Mouse (Mus musculus) Patski (cell line): ENCODE measurements around the gene Rai2. TPM values are rescaled to one million over a fixed set of nuclear protein-coding genes. Genes with fewer than 3 reads are reported as not detected.
"Not testable (repeated sequence)": the region's sequence is repeated elsewhere in the genome, so short reads cannot be mapped to it uniquely, and the experiment has no call there.

Source experiments
- ATAC-seq: fragments of 100-300 bp; one replicate; pipeline ENCODE4 v1.8.0; 2021
- CTCF ChIA-PET: fragments of 350-600 bp; sonication (Branson Sonifier 250); formaldehyde crosslinking; loops from one replicate; lab custom pipeline; 2022; ENCODE audit warnings: inconsistent platforms; lab: Charles Lee
- POLR2A ChIA-PET: fragments of 350-600 bp; sonication (Branson Sonifier 250); formaldehyde crosslinking; loops from one replicate; lab custom pipeline; 2022; ENCODE audit warnings: antibody characterized with exemption, inconsistent platforms; lab: Charles Lee
- DNase-seq: peaks from one replicate; pipeline ENCODE4 v3.0.0-alpha.2; 2011; ENCODE audit warnings: low read depth, low spot score
- H3K27me3 ChIP-seq: fragments of 371-371 bp; one replicate; pipeline ENCODE4 v1.5.1; 2021
- CTCF ChIP-seq: fragments of 100-300 bp; IDR thresholded peaks from one replicate; pipeline ENCODE4 v1.5.1; 2021
- in situ Hi-C: fragments of 300-500 bp; cut with MboI; formaldehyde crosslinking; loops from 3 replicates; pipeline ENCODE4 v1.11.1; 2018; ENCODE audit warnings: low pct_unique_long_range_greater_than_20kb, mixed read lengths
- polyA plus RNA-seq: library from polyadenylated mRNA; unstranded; gene quantifications from one replicate; pipeline ENCODE4 v1.2.3, GENCODE M21; 2021

Gene Rai2
- polyA plus RNA-seq, 1 experiment from 2014 or later: not detected

DNA sequence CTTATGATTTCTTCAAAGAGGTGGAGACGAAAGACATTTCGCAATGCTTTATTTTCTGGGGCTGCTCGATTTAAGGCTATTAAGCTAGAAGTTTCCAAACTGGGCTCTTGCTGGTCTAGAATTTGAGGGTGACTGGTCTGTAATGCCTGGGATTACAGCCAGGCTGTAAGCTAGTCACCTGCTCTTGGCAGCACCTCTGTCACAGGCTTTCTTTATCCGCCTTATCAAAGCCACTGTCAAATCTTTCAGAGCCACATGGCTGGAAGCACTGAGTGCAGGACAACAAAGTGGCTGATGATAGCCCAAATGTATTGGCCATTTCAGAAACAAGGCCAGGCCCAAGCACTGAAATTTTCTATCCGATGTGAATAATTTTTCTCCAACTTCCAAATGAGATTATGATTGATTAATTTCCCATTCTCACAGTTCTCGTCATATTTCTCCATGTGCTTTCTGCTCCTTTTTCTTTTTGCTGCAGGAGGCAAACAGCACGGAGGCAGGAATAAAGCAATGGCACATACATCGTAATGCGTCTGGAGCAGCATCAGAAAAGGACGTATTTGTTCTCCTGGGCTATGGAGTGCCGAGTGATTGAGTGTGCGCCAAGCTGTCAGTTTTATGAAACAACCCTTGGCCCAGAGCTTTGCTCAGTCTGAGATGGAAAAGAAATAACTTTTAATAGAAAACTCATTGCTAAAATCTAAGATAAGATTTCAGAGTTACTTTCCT is 16.9 kb downstream of the Rai2 start:
- no peak for TF ChIP-seq CTCF
- no peak for DNase-seq
- in situ Hi-C loops: no loop called here
- ATAC-seq: no peak
- POLR2A ChIA-PET: no interaction called here
- peaks cover 37% of the 10 kb centered on the region for H3K27me3 ChIP-seq
- CTCF ChIA-PET: no interaction called here

DNA sequence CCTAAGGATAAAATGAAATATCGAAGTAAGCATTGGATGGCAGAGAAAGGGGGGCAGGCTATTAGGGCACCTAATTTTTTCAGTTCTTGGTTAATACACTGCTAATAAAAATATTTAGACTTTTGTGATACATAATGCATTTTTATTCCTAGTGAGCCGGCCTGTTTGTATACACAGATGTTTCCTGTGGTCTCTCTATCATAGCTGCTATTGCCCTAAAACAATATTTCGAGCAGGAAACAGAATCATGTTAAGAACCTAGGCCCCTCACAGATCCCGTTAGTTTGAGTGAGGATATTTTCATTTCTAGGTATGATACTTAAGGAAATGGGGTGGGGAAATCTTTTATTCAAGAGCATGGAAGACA is 17.4 kb downstream of the Rai2 start:
- in situ Hi-C loops: no loop called here
- H3K27me3 ChIP-seq: peaks cover 34% of the 10 kb centered on the region
- DNase-seq: no peak
- CTCF ChIA-PET: no interaction called here
- TF ChIP-seq CTCF: no peak
- POLR2A ChIA-PET: no interaction called here
- ATAC-seq: no peak

DNA sequence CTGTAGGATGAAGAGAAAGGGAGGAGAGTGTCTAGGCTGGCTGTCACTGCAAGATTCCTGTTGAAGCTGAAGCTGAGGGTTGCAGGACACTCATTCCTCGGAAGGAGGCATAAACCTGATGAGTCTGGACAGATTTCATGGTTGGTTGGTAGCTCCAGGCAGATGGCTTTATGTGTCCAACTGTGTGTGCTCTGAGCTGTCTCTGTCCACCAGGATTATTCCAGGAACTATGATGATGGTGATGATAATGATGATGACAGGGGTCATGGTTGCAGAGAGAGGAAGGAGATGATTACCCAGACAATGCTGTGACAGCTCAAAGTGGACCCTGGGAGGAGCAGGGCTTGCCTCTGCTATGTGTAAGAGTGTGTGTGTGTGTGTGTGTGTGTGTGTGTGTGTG is 22.5 kb downstream of the Rai2 start:
- ATAC-seq (no peak), DNase-seq (no peak)
- POLR2A ChIA-PET: no interaction called here
- TF ChIP-seq CTCF: no peak
- H3K27me3 ChIP-seq: peaks cover 45% of the 10 kb centered on the region
- CTCF ChIA-PET: no interaction called here
- in situ Hi-C loops: no loop called here

DNA sequence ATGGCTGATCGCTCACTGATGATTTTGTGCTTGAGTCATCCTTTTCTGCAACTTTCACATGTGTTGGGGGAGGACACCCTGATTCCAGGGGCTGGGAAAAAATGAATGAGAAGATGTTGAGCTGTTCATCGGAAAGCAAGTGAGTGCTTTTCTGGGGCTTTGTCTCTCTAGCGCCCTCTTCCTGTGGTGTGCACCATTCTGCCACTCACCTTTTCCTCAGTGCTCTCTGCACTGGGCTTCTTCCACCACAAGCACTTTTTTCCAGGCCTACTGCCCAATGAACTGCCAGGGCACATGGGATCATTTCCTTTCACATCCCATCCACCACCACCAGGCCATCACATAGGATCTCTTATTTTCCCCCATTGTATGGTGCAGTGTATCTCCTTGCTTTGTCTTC is 26.2 kb downstream of the Rai2 start:
- no peak for TF ChIP-seq CTCF
- no peak for DNase-seq
- in situ Hi-C loops: no loop called here
- no peak for ATAC-seq
- H3K27me3 ChIP-seq: peaks cover 47% of the 10 kb centered on the region
- ChIA-PET POLR2A (no interaction called here), CTCF (no interaction called here)

DNA sequence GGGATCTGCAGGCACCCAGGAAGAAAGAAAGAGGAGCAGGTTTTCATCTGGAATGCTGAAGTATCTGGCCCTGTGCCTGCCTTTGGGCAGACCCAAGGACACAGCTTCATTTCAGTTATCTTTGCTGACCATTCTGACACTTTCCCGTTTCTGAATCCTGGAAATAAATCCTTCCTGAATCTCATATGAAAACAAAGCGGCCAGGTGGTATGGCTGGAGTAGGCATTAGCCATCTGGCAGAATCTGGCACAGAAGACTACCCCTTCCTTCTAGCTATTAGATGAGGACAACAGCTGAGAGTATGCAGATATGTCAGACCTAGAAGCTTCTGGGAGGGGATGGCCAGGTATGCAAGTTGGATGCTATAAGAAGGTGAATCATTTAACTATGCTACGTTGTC is 28.4 kb downstream of the Rai2 start:
- H3K27me3 ChIP-seq: peaks cover 58% of the 10 kb centered on the region
- POLR2A ChIA-PET: no interaction called here
- CTCF ChIA-PET: interaction anchor here (0.8 kb wide), 1 partner anchor 8 kb away, joined by 3 read pairs; no protein-coding TSS in a partner anchor
- TF ChIP-seq CTCF: no peak
- ATAC-seq (no peak), DNase-seq (no peak)
- in situ Hi-C loops: no loop called here

DNA sequence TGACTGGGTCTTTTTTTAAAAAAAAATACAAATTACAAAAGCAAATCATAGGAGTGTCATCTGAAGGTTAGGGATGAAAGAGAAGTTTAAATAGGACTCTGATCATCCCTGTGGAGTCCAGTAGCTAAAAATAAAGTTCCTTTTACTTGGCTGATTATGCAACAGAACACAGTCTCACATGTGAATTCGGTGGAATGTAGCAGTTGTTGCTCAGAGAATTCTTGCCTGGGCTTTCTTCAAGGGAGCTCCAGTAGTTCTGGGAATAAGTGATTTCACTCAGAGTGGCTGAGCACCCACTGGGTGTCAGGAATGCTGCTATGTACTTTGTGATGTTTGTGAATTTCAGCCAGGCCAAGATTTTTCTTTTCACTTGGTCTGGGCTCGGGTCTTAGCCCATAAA is 30.5 kb downstream of the Rai2 start:
- in situ Hi-C loops: no loop called here
- TF ChIP-seq CTCF: no peak
- CTCF ChIA-PET: no interaction called here
- POLR2A ChIA-PET: no interaction called here
- ATAC-seq (no peak), DNase-seq (no peak)
- peaks cover 59% of the 10 kb centered on the region for H3K27me3 ChIP-seq

DNA sequence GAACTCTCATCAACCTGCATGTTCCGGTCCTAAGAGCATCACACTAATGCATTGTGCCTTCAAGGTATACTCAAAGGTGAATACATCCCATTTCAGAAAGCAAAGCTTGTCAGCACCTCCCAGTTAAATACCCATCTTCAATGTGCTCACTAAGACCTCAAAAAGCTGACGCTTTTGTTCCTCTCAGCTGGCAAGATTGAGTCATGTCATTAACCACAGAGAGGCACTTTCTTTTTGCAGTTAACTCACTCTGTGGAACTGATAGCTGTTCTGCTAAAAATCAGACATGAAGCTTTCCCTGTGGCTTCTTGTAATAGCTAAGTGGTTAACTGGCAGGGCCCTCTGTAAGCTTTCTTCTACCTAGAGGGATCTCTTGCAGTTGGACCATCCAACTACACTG is 36.6 kb downstream of the Rai2 start:
- in situ Hi-C loops: no loop called here
- no peak for TF ChIP-seq CTCF
- CTCF ChIA-PET: interaction anchor here (1.1 kb wide), 1 partner anchor 8 kb away, joined by 3 read pairs; no protein-coding TSS in a partner anchor
- DNase-seq: no peak
- POLR2A ChIA-PET: no interaction called here
- H3K27me3 ChIP-seq: peaks cover 58% of the 10 kb centered on the region
- no peak for ATAC-seq

DNA sequence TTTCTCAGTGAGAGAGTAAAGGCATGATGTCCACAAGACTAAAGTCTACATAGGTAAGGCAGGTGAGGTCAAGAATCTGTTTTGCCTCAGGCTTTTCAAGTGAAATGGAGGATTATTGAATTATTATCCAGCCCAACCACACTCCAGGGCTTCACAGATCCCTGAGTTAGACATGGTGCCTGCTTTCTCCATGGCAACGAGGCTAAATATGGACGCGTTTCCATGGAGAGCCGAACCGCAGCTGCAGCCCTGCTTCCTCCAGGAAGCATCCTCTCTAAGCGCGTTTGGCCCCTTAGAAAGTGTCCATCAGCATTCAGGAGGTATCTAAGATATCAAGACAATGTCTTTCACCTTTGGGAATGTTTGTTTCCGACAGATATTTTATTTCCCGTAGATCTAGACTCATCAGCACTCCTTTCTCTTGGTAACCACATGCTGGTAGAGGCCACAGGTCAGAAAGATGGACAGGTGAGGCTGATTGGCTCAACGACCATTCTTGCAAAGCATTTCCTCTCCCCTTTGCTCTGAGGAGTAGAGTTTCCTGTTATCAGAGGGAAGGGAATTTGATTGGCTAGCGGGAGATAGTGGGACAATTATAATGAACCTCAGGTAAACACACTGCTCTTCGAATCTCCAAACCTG is 59.6 kb downstream of the Rai2 start:
- DNase-seq (no peak), ATAC-seq (no peak)
- ChIA-PET POLR2A (no interaction called here), CTCF (no interaction called here)
- peaks cover 21% of the 10 kb centered on the region for H3K27me3 ChIP-seq
- no peak for TF ChIP-seq CTCF
- in situ Hi-C loops: no loop called here

DNA sequence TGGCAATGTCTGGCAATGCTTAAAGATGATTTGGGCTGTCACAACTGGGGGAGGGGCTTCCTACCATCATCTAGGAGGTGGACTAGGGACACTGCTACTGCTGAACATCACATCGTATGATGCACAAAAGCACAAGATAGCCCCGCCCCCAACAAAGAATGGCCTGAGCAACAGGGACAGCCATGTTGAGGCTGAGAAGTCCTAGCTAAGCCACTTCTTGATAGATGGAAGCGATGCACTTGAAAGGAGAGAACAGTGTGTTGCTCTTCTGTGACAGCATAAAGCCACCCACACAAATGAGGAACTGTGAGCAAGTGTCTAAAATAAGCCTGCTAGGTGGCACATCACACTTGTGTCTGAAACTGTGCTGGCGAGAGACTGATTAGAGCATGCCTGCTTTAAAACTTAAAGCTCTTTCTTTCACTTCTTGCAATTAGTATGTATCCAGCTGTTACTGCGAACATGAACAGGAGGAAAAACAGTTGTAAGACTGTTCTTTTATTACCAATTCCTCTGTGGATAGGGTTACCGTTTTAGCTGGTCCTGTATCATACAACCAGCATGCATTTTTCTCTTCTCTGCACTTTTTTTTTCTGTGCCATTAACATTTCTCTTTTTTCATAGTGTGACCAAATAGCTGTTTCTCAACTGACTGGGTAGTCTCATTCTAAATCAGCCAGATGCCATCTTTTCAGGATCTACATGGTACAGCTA is 63.6 kb downstream of the Rai2 start:
- no peak for TF ChIP-seq CTCF
- ATAC-seq (no peak), DNase-seq (no peak)
- CTCF ChIA-PET: no interaction called here
- peaks cover 25% of the 10 kb centered on the region for H3K27me3 ChIP-seq
- in situ Hi-C loops: no loop called here
- POLR2A ChIA-PET: no interaction called here

DNA sequence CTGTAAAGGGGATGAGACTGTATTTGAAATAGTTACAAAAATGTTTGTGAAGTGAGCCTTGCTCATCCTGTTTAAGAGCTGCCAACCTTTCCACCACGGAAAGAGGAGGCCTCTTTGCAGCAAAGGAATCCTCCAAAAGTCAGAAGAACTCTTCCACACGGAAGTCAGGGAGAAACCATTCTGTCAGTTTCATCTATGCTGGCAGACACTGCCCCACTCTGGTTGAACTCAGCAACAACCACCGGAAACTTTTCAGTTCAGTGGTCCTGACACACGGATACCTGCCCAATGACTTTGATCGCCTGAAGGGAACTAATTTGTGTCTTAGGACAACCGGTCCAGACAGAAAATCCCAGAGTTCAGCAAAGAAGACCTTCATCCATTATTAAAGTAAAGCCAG is 73.3 kb downstream of the Rai2 start:
- ATAC-seq (no peak), DNase-seq (no peak)
- peak; percentile 42 for TF ChIP-seq CTCF
- in situ Hi-C loops: no loop called here
- CTCF ChIA-PET: interaction anchor here (1.4 to 2.4 kb wide), 2 partner anchors 13 to 41 kb away, joined by 3 to 6 read pairs; no protein-coding TSS in a partner anchor
- peaks cover 10% of the 10 kb centered on the region for H3K27me3 ChIP-seq
- POLR2A ChIA-PET: no interaction called here

DNA sequence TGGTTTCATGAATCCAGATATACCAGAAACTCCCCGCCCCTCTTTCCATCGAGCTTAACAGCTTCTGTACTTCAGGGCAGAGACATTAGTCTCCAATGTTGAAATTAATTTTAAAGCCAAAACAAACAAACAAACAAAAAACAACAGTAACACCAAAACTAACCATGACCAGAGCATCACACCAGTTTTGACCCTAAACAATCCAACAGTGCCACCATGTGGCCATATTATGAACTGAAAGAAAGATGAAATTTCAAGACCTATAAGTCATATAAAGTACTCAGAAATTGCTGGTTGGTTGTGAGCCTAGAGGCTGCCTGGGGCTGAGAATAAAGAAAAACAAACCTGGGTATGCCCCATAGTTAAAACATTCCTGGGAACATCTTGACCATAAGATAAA is 109.3 kb downstream of the Rai2 start:
- CTCF ChIA-PET: interaction anchor here (1.0 to 2.3 kb wide), 2 partner anchors 9 to 29 kb away, joined by 3 to 5 read pairs; no protein-coding TSS in a partner anchor
- in situ Hi-C loops: loop anchor here (5.0 kb wide), 1 partner anchor 429 kb away; no protein-coding TSS in a partner anchor
- DNase-seq, POLR2A ChIA-PET, ATAC-seq: not testable (repeated sequence)
- H3K27me3 ChIP-seq: peaks cover 38% of the 10 kb centered on the region
- peak; percentile 69 for TF ChIP-seq CTCF
